Mouse (Mus musculus): ENCODE results near the gene Tmem156. TPM values are rescaled to one million over a fixed set of nuclear protein-coding genes. Genes with fewer than 3 reads are reported as not detected.

Tmem156 gene
- total RNA-seq, 2 experiments from 2014 or later: 30.6 to 38.0 TPM

DNA sequence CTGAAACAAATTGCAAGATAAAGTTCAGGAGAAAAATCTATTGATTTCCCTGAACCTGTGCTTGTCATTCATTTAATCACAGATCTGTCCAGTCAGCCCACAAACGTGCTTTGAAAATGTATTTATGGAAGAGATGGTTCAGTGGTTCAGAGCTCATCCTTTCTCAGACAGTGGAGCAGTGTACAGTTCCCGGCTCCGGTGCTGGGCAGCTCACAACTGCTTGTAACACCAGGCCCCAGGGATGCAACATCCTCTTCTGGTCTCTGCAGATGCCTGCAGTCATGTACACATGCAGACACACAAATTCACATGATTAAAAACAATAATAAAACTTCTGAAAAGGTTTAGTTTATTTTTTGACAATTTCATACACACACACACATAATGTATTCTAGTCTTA lies 40.4 kb downstream of the Tmem156 start:
- no peak for ATAC-seq (replicated peaks; ENCODE audit: poor library complexity)

DNA sequence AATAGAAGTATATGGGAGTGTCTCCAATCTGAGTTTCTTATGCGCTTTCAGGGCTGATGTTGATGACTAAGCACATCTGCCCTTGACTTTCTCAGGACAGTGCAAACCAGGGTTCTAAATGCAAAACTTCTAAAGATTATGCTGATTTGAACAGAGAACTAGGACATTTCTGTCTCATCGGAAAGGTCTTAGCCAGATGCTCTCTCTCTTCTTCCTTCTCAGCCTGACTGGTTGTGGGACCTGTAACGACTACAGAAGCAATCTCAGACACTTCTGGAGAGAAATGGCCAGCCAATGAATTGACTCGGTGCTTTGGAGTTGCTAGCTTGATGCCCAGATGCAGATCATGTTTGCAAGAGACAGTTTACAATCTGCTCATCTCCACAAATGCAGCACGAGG lies 42.1 kb downstream of the Tmem156 start:
- no peak for ATAC-seq (replicated peaks; ENCODE audit: poor library complexity)

- ATAC-seq (replicated peaks; ENCODE audit: poor library complexity): no peak
Measured at GRCm38 (mm10) chr5:65047285-65047855, 44.6 kb downstream of the Tmem156 start.

GRCm38 (mm10) chr5:65046442-65047284 lies 45.3 kb downstream of the Tmem156 start:
- no peak for ATAC-seq (replicated peaks; ENCODE audit: poor library complexity)

- no peak for ATAC-seq (replicated peaks; ENCODE audit: poor library complexity)
Measured at GRCm38 (mm10) chr5:65045642-65046370, 46.1 kb downstream of the Tmem156 start.

- ATAC-seq (replicated peaks; ENCODE audit: poor library complexity): no peak
Measured at GRCm38 (mm10) chr5:65043407-65043895, 48.5 kb downstream of the Tmem156 start.

DNA sequence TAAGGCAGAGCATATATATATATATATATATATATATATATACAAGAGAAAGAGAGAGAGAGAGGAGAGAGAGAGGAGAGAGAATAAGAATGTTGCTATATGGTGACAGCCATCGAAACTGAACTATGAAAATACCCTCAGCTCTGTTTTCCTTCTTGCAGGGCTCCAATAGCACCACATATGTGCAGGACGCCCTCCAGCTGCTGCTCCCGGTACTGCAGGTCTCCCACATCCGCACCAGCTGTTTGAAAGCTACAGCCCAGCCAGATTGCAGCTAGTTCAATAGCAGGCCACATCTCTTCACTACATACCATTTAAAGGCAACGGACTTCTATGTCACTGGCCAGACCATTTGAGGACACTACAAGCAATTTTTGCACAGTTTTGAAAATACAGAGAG lies 51.5 kb downstream of the Tmem156 start:
- no peak for ATAC-seq (replicated peaks; ENCODE audit: poor library complexity)

- ATAC-seq (replicated peaks; ENCODE audit: poor library complexity): no peak
Measured at GRCm38 (mm10) chr5:65038811-65039571, 52.9 kb downstream of the Tmem156 start.

DNA sequence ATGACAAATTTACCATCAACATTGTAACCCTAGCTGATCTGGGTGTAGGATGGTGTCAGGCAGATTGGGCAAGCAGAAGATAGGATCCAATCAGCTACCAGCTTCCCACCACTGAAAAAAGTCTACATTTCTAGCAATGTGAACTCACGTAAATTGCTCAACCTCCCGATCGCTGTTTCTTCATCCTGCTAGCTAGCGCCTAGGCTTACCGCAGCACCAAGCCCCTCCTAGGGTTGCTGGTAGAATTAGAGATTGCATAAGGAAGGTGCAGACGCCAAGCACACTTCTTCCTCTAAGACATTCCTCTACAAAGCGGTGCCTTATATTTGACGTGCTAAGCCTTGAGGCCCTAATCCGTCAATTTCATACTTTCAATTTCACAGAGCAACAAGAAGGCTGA lies 53.6 kb downstream of the Tmem156 start:
- peak; percentile 98 for ATAC-seq (replicated peaks; ENCODE audit: poor library complexity)

DNA sequence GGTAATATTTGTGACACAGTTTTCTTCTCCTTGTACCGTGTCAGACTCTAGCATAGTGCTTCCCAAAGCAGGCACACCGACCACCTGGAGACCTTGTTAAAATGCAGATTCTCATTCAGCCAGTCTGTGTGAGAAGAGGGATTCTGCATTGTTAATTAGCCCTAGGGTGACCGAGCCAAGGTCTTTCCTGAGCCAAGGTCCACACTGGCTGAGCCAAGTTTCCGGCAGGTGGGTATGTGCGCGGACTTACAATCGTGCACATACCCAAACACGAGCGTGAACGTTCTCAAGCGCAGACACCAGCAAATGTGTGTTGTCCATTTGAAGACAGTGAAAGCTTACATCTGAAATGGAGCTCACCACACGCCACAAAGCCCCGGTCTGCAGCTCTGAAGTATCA lies 55.3 kb downstream of the Tmem156 start:
- no peak for ATAC-seq (replicated peaks; ENCODE audit: poor library complexity)

GRCm38 (mm10) chr5:65028019-65028418 lies 63.9 kb downstream of the Tmem156 start:
- ATAC-seq (replicated peaks; ENCODE audit: poor library complexity): no peak

DNA sequence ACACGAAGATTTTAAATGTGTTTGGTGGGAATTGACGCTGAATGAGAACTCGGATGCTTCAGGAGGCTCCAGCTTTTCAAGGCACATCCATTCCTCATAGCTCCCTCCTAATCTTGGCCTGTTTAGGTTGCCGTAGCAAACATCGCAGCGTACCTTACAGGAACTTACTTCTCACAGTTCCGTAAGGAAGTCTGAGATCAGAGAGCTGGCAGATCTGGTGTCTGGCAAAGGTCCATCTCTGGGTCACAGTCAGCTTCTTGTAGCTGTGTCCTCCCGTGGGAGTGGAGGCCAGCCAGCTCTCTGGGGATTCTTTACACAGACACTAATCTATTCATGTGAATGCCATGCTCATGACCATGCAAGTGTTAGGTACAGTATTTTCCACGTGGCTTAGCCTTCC lies 65.2 kb downstream of the Tmem156 start:
- peak; percentile 49 for ATAC-seq (replicated peaks; ENCODE audit: poor library complexity)

DNA sequence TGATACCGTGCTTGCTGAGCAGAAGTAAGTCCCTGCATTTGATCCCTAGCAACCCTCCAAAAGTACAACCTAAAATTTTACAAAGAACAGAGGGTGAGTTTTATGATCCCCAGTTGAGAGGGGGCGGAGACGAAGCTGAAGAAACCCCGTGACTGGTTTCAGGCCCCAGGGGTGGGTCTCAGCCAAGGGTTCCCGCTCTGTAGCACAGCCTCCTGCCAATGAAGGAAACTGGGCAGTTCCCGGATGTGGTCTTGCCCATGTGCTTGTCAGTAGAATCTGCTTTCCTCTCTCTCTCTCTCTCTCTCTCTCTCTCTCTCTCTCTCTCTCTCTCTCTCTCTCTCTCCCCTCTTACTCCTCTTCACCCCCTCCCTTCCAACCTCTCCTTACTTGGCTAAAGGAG lies 66.0 kb downstream of the Tmem156 start:
- peak; percentile 98 for ATAC-seq (replicated peaks; ENCODE audit: poor library complexity)

DNA sequence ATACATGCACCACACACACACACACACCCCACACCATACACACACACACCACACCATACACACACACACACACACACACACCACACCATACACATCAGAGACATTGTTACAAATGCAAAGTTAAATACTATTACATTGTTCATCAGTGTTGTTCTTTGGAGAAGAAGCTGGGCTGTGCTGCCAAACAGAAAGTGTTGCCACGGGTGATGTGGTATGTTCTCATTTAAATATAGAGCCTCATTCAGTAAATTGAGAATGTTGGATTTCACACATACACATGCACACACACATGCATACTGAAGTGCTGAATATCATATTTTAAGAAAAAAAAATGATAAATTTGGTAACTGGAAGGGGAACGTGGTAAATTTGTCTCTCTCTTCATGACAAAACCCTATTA lies 67.3 kb downstream of the Tmem156 start:
- ATAC-seq (replicated peaks; ENCODE audit: poor library complexity): no peak

GRCm38 (mm10) chr5:65022006-65022405 lies 69.9 kb downstream of the Tmem156 start:
- no peak for ATAC-seq (replicated peaks; ENCODE audit: poor library complexity)

- ATAC-seq (replicated peaks; ENCODE audit: poor library complexity): peak; percentile 80
Measured at GRCm38 (mm10) chr5:65019823-65020222, 72.1 kb downstream of the Tmem156 start.

DNA sequence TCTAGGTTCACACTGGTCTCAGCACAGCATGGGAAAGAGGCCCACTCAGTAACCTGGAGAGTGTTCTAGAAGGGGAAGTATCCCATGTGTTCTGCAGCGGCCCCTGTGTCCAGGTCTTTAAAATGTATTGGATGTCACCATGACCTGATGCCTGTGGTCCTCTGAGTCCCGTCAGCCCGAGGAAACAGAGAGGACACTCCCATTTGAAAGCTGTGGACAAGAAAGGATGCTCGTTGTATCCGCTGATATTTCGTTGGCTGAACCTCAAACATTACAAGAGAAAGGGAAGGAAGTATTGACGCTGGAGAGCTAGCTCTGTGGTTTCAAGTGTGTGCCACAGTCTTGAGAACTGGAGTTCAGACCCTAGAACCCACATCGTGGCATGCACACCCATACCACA lies 72.8 kb downstream of the Tmem156 start:
- ATAC-seq (replicated peaks; ENCODE audit: poor library complexity): peak; percentile 82

GRCm38 (mm10) chr5:65015508-65015907 lies 76.4 kb downstream of the Tmem156 start:
- ATAC-seq (replicated peaks; ENCODE audit: poor library complexity): no peak

DNA sequence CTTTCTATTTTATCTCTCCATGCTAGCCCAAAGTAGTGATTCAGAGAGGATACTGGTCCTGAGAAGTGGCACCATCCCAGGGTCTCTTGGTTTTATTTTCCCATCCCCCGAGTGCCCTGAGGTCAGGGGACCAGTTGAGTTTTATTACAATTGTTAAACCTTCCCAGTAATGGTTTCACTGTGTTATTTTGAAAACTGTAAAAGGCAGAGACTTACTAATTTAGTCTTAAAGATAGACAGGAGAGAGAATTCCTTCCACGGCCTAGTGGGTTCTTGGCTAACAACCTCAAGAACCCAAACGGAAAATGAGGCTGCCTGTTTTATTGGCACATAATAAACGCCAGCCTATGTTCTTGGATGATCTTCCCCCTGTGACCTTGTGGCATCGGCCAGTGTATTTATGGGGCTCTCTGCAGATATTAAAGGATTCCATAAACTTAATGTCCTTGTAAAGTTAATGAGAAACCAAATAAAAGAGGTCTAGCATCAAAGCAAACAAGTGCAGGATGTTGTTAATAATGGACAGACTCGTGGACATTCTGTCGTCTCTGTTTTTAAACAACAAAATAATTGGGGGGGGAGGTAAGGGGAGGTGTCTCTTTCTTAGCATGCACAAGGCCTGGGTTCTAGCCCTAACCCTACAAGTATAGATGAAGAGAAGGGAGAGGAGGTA lies 79.9 kb downstream of the Tmem156 start:
- ATAC-seq (replicated peaks; ENCODE audit: poor library complexity): no peak

DNA sequence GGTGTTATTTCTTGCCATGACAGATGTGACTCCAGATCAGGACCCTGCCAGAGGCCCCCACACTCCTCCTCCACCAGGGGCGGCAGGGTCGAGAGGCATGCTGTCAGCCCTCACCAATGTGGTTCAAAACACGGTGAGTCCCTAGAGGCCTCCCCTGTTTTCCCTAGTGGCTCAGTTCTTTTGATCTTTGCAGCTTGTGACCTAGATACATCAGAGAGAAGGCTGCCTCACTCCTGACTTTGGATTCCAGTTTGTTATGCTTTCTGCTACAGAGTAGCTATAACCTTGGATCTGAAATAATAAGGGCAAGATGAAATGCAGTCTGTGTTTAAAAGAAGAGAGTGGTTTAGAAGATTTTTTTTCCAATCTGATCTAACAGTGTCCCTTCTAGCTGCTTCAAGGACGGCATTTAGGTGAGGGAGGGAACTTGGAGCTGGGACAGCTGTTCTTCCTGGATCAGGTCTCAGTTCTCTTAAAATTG lies 85.9 kb downstream of the Tmem156 start:
- ATAC-seq (replicated peaks; ENCODE audit: poor library complexity): no peak
